Mouse (Mus musculus): Measurements from ENCODE around the gene Rab25. TPM values are rescaled to one million over a fixed set of nuclear protein-coding genes. Genes with fewer than 3 reads are reported as not detected.
"Not testable (repeated sequence)": the region's sequence is repeated elsewhere in the genome, so short reads cannot be mapped to it uniquely, and the experiment has no call there.

The Rab25 gene
- polyA plus RNA-seq, 1 experiment from 2014 or later: 1.5 TPM

GRCm38 (mm10) chr3:88578498-88579424, 30.7 kb upstream of the Rab25 start:
- WGBS: 37% methylated on average over 8 of the region's 8 CpGs
- H3K9ac ChIP-seq: peak overlapping the region; percentile 97; the same call in 1 of the 2 replicates
- no peak for ATAC-seq (ENCODE audit: extremely low read depth, insufficient number of reproducible peaks, low FRiP score, low TSS enrichment)

DNA sequence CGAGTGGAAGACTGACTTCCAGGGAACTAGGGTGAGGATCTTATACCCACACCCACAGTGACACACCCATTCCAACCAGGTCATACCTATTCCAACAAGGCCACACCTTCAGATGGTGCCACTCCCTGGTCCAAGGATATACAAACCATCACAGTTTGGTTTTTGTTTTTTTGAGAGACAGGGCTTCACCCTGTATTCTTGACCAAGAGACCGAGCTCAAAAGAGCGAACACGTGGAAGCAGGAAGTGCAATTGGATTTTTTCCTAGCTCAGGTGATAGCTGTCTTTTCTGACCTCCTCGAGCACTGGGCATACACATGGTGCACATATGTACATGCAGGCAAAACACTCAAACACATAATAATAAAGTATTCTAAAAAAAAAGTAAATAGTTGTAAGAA, 29.7 kb upstream of the Rab25 start:
- ATAC-seq (ENCODE audit: extremely low read depth, insufficient number of reproducible peaks, low FRiP score, low TSS enrichment): not testable (repeated sequence)
- WGBS: 78% methylated on average over 5 of the region's 5 CpGs

More at GRCm38 (mm10) chr3:88578498-88579424, 30.7 kb upstream of the Rab25 start:
- Histone ChIP-seq H3K4me3 (peak overlapping the region; percentile 94), H3K4me1 (peaks cover 15% of the 10 kb centered on the region), H3K27me3 (replicated peaks) (no peaks in the 10 kb centered on the region; the same call in 1 of the 2 replicates), H3K36me3 (peaks cover 31% of the 10 kb centered on the region), H3K27ac (replicated peaks) (no peak overlapping the region), H3K4me2 (peak overlapping the region; percentile 82), H3K9me3 (no peaks in the 10 kb centered on the region)

DNA sequence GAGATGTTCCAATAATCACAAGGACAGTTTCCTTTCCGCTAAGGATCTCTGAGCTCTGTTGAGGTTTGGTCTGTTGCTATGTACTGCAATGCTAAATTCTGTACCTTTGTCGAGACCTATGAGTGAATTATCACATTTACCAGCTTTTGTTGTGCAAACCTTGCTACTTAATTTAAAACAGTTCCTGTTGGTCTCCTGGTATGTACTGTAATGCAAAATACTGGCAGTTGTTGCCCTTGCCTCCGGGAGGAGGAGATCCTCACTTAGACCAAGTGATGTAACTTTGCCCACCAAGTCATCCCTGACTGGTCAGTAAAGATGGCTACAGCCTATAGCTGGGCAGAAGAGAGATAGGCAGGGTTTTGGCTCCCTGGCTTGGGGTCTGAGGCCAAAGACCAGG, 27.4 kb upstream of the Rab25 start, which contains the start of gene Ssr2:
Gene Ssr2 (plus strand): TSS at position 337 of the 400 bp plus-strand sequence.
- Histone ChIP-seq H3K9me3 (no peaks in the 10 kb centered on the region), H3K9ac (no peak within 1 kb of the TSS), H3K4me2 (no peak within 1 kb of the TSS), H3K4me1 (peaks cover 11% of the 10 kb centered on the region), H3K4me3 (no peak within 1 kb of the TSS), H3K36me3 (peaks cover 1% of the 10 kb centered on the region; the same call in 1 of the 2 replicates), H3K27ac (replicated peaks) (no peak within 1 kb of the TSS), H3K27me3 (replicated peaks) (no peaks in the 10 kb centered on the region; the same call in 1 of the 2 replicates)
- WGBS: 77% methylated on average over 3 of the region's 3 CpGs
- no peak for ATAC-seq (ENCODE audit: extremely low read depth, insufficient number of reproducible peaks, low FRiP score, low TSS enrichment)

More for the DNA sequence above, 29.7 kb upstream of the Rab25 start:
- H3K9me3 ChIP-seq; H3K4me3 ChIP-seq; H3K27ac ChIP-seq (replicated peaks); H3K4me2 ChIP-seq; H3K27me3 ChIP-seq (replicated peaks); H3K9ac ChIP-seq: not testable (repeated sequence)
- H3K4me1 ChIP-seq: peaks cover 15% of the 10 kb centered on the region
- H3K36me3 ChIP-seq: peaks cover 21% of the 10 kb centered on the region

GRCm38 (mm10) chr3:88573810-88574209, 25.7 kb upstream of the Rab25 start:
- 76% methylated on average over 2 of the region's 2 CpGs for WGBS
- H3K27ac ChIP-seq (replicated peaks): no peak overlapping the region
- H3K36me3 ChIP-seq: peaks cover 19% of the 10 kb centered on the region
- no peak overlapping the region for H3K9ac ChIP-seq
- no peak overlapping the region for H3K4me3 ChIP-seq
- ATAC-seq (ENCODE audit: extremely low read depth, insufficient number of reproducible peaks, low FRiP score, low TSS enrichment): no peak
- no peaks in the 10 kb centered on the region for H3K9me3 ChIP-seq
- no peaks in the 10 kb centered on the region; the same call in 1 of the 2 replicates for H3K27me3 ChIP-seq (replicated peaks)
- H3K4me2 ChIP-seq: no peak overlapping the region
- 0 out of 2 replicates have a peak, but pooled peaks cover 1% of the 10 kb centered on the region for H3K4me1 ChIP-seq

GRCm38 (mm10) chr3:88572835-88573234, 24.7 kb upstream of the Rab25 start:
- H3K4me1 ChIP-seq: no peaks in the 10 kb centered on the region
- no peaks in the 10 kb centered on the region for H3K9me3 ChIP-seq
- no peak overlapping the region for H3K27ac ChIP-seq (replicated peaks)
- H3K9ac ChIP-seq: no peak overlapping the region
- H3K27me3 ChIP-seq (replicated peaks): no peaks in the 10 kb centered on the region; the same call in 1 of the 2 replicates
- WGBS: 87% methylated on average over 2 of the region's 2 CpGs
- H3K36me3 ChIP-seq: peaks cover 28% of the 10 kb centered on the region
- no peak for ATAC-seq (ENCODE audit: extremely low read depth, insufficient number of reproducible peaks, low FRiP score, low TSS enrichment)
- no peak overlapping the region for H3K4me2 ChIP-seq
- no peak overlapping the region for H3K4me3 ChIP-seq

GRCm38 (mm10) chr3:88571856-88572255, 23.8 kb upstream of the Rab25 start:
- Histone ChIP-seq H3K27ac (replicated peaks) (no peak overlapping the region), H3K4me2 (no peak overlapping the region), H3K36me3 (peaks cover 38% of the 10 kb centered on the region), H3K9ac (no peak overlapping the region), H3K4me1 (no peaks in the 10 kb centered on the region), H3K27me3 (replicated peaks) (no peaks in the 10 kb centered on the region; the same call in 1 of the 2 replicates), H3K4me3 (no peak overlapping the region), H3K9me3 (no peaks in the 10 kb centered on the region)
- 70% methylated on average over 1 of the region's 1 CpGs for WGBS
- ATAC-seq (ENCODE audit: extremely low read depth, insufficient number of reproducible peaks, low FRiP score, low TSS enrichment): no peak

DNA sequence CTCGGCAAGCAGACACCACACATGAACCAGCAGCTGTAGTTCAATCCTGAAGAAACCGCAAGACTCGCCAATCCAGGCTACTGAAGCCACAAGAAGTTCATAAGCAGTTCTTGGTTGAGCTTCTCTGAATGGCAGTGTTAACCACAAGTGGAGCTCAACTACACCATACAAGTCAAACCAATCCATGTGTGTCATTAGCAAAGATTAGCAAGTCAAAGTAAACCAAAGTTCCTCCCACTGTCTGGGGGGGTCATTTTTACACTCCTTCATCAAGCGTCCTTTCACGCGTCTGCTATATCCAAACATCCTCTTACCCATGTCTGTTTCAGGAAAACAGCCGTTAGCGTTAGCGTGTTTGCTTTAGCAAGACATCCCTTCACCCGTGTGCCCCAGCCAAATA, 22.2 kb upstream of the Rab25 start:
- Histone ChIP-seq H3K4me2 (no peak overlapping the region), H3K9ac (no peak overlapping the region), H3K36me3 (peaks cover 53% of the 10 kb centered on the region), H3K27ac (replicated peaks) (no peak overlapping the region), H3K9me3 (no peaks in the 10 kb centered on the region), H3K27me3 (replicated peaks) (no peaks in the 10 kb centered on the region; the same call in 1 of the 2 replicates), H3K4me3 (no peak overlapping the region), H3K4me1 (peaks cover 9% of the 10 kb centered on the region)
- 91% methylated on average over 10 of the region's 10 CpGs for WGBS
- no peak for ATAC-seq (ENCODE audit: extremely low read depth, insufficient number of reproducible peaks, low FRiP score, low TSS enrichment)

DNA sequence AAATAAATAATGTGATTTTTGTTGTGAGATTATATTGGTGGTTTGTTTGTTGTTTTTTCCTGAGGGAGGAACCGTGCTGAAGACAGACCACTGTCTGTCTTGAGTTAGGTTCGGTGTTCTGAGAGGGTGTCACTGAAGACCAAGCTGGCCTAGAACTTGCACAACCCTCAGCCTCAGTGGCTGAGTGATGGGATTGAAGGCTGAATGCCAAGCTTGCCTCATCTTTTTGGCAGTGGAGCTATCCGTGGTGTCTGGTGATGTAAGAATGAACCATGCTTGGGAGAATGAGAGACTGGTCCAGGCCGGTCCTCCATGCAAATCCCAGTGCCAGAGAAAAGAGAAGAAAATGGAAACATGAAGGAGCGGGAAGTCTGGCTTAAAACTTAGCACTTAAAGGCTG, 21.6 kb upstream of the Rab25 start:
- Histone ChIP-seq H3K9ac (no peak overlapping the region), H3K4me1 (peaks cover 9% of the 10 kb centered on the region), H3K36me3 (peaks cover 60% of the 10 kb centered on the region), H3K27ac (replicated peaks) (no peak overlapping the region), H3K4me2 (no peak overlapping the region), H3K9me3 (no peaks in the 10 kb centered on the region), H3K4me3 (no peak overlapping the region), H3K27me3 (replicated peaks) (no peaks in the 10 kb centered on the region)
- ATAC-seq (ENCODE audit: extremely low read depth, insufficient number of reproducible peaks, low FRiP score, low TSS enrichment): no peak
- 84% methylated on average over 5 of the region's 5 CpGs for WGBS

GRCm38 (mm10) chr3:88569093-88569492, 21.0 kb upstream of the Rab25 start:
- no peak overlapping the region for H3K9ac ChIP-seq
- H3K9me3 ChIP-seq: no peaks in the 10 kb centered on the region
- no peak overlapping the region for H3K27ac ChIP-seq (replicated peaks)
- H3K27me3 ChIP-seq (replicated peaks): no peaks in the 10 kb centered on the region
- no peak for ATAC-seq (ENCODE audit: extremely low read depth, insufficient number of reproducible peaks, low FRiP score, low TSS enrichment)
- no peak overlapping the region for H3K4me2 ChIP-seq
- H3K4me3 ChIP-seq: no peak overlapping the region
- 94% methylated on average over 2 of the region's 2 CpGs for WGBS
- peaks cover 9% of the 10 kb centered on the region for H3K4me1 ChIP-seq
- peaks cover 66% of the 10 kb centered on the region for H3K36me3 ChIP-seq

DNA sequence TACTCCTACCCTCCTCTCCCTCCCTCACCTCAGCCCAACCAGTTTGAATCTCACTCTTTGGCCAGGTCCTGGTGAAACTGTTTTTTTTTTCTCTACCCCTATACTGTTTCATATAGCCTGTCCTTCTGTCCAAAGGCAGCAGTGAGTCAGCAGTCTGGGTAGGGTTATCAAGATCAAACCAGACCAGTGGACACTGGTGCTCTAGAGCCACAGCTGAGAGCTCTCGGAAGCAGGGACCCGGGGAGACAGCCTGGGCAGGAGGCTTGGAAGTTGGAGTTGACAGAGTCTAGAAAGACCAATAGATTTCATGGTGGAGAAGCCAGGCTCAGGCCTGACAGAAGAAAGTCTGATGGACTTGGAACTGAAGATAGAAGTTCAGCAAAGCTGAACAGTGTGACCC, 20.5 kb upstream of the Rab25 start:
- no peak overlapping the region for H3K9ac ChIP-seq
- peaks cover 9% of the 10 kb centered on the region for H3K4me1 ChIP-seq
- H3K4me3 ChIP-seq: no peak overlapping the region
- ATAC-seq (ENCODE audit: extremely low read depth, insufficient number of reproducible peaks, low FRiP score, low TSS enrichment): no peak
- H3K27ac ChIP-seq (replicated peaks): no peak overlapping the region
- no peaks in the 10 kb centered on the region for H3K27me3 ChIP-seq (replicated peaks)
- no peak overlapping the region for H3K4me2 ChIP-seq
- H3K9me3 ChIP-seq: no peaks in the 10 kb centered on the region
- peaks cover 71% of the 10 kb centered on the region for H3K36me3 ChIP-seq
- WGBS: 87% methylated on average over 2 of the region's 2 CpGs

- H3K4me3 ChIP-seq: no peak overlapping the region
- H3K9ac ChIP-seq: no peak overlapping the region
- ATAC-seq (ENCODE audit: extremely low read depth, insufficient number of reproducible peaks, low FRiP score, low TSS enrichment): no peak
- WGBS: 89% methylated on average over 6 of the region's 6 CpGs
- H3K4me2 ChIP-seq: no peak overlapping the region
- no peaks in the 10 kb centered on the region for H3K9me3 ChIP-seq
- H3K27me3 ChIP-seq (replicated peaks): no peaks in the 10 kb centered on the region
- H3K4me1 ChIP-seq: peaks cover 9% of the 10 kb centered on the region
- no peak overlapping the region for H3K27ac ChIP-seq (replicated peaks)
- peaks cover 78% of the 10 kb centered on the region for H3K36me3 ChIP-seq
Observed at GRCm38 (mm10) chr3:88567892-88568291, 19.8 kb upstream of the Rab25 start.

Data from heart, embryonic 13.5 days (tissue).